Mouse (Mus musculus) forebrain, embryonic 11.5 days (tissue): Measurements from ENCODE around the gene Ace3. TPM values are rescaled to one million over a fixed set of nuclear protein-coding genes. Genes with fewer than 3 reads are reported as not detected.

Experiments used
- ATAC-seq: fragments of 200-750 bp; cut with Nextera tagmentation; replicated peaks from 2 replicates; pipeline ENCODE4 v1.8.0; 2017; ENCODE audit warnings: moderate TSS enrichment; ENCODE audit not compliant: low FRiP score
- DNase-seq: peaks from one replicate; pipeline ENCODE4 v3.0.0-alpha.2; 2017; ENCODE audit warnings: low spot score
- H3K27ac ChIP-seq: fragments of 300-500 bp; sonication (generic); 2 replicates; pipeline ENCODE4 v1.5.1; 2014; ENCODE audit warnings: low read depth, low read length
- H3K27me3 ChIP-seq: fragments of 300-500 bp; sonication (generic); 2 replicates; pipeline ENCODE4 v1.6.1; 2014; ENCODE audit warnings: mild to moderate bottlenecking, low read length, mixed read lengths; ENCODE audit not compliant: control insufficient read depth, insufficient read depth
- H3K36me3 ChIP-seq: fragments of 300-500 bp; sonication (generic); 2 replicates; pipeline ENCODE4 v1.6.1; 2014; ENCODE audit warnings: mild to moderate bottlenecking, low read length, moderate library complexity, mixed read lengths; ENCODE audit not compliant: control insufficient read depth, insufficient read depth
- H3K4me1 ChIP-seq: fragments of 300-500 bp; sonication (generic); replicated peaks from 2 replicates; pipeline ENCODE4 v1.6.1; 2014; ENCODE audit warnings: low read length, mixed read lengths; ENCODE audit not compliant: control insufficient read depth, insufficient read depth
- H3K4me2 ChIP-seq: fragments of 300-500 bp; sonication (generic); 2 replicates; pipeline ENCODE4 v1.6.1; 2014; ENCODE audit warnings: low read depth, mild to moderate bottlenecking, low read length, moderate library complexity, mixed read lengths; ENCODE audit not compliant: severe bottlenecking
- H3K4me3 ChIP-seq: fragments of 300-500 bp; sonication (generic); 2 replicates; pipeline ENCODE4 v1.5.1; 2014; ENCODE audit warnings: low read depth, low read length
- H3K9ac ChIP-seq: fragments of 300-500 bp; sonication (generic); 2 replicates; pipeline ENCODE4 v1.6.1; 2014; ENCODE audit warnings: low read length
- H3K9me3 ChIP-seq: fragments of 300-500 bp; sonication (generic); 2 replicates; pipeline ENCODE4 v1.6.1; 2016; ENCODE audit warnings: low read length, mixed read lengths; ENCODE audit not compliant: control insufficient read depth
- WGBS: fragments of 180-500 bp; shearing (Covaris S2); extraction: QIAGEN DNeasy Blood & Tissue Kit; methylation state at CpG from one replicate; pipeline ENCODE4 v1.1.7; 2014; 5-methylcytosine and 5-hydroxymethylcytosine counted together
- polyA plus RNA-seq: library from polyadenylated mRNA; unstranded; fragments of >200 nt; fragmentation: Nextera tagmentation; extraction: Ambion mirVana; gene quantifications from 2 replicates; pipeline ENCODE4 v1.2.1, GENCODE M21; 2014

The Ace3 gene
- polyA plus RNA-seq, 1 experiment from 2014 or later = not detected

GRCm38 (mm10) chr11:105989446-105989845 is 5.0 kb upstream of the Ace3 start:
- H3K27me3 ChIP-seq = no peaks in the 10 kb centered on the region
- H3K4me3 ChIP-seq = no peak overlapping the region
- 83% methylated on average over 6 of the region's 6 CpGs for WGBS
- no peak overlapping the region for H3K9ac ChIP-seq
- ATAC-seq (no peak), DNase-seq (no peak)
- no peak overlapping the region for H3K4me2 ChIP-seq
- H3K4me1 ChIP-seq = no peaks in the 10 kb centered on the region
- no peaks in the 10 kb centered on the region for H3K36me3 ChIP-seq
- H3K9me3 ChIP-seq = no peaks in the 10 kb centered on the region
- no peak overlapping the region for H3K27ac ChIP-seq

- Histone ChIP-seq H3K9ac (no peak overlapping the region), H3K36me3 (no peaks in the 10 kb centered on the region), H3K27ac (no peak overlapping the region), H3K4me2 (no peak overlapping the region), H3K4me3 (no peak overlapping the region), H3K9me3 (no peaks in the 10 kb centered on the region), H3K27me3 (no peaks in the 10 kb centered on the region), H3K4me1 (no peaks in the 10 kb centered on the region)
- ATAC-seq (no peak), DNase-seq (no peak)
- 55% methylated on average over 2 of the region's 2 CpGs for WGBS
Measured at GRCm38 (mm10) chr11:105990231-105990630, 4.2 kb upstream of the Ace3 start.

- WGBS = 91% methylated on average over 6 of the region's 6 CpGs
- H3K4me1 ChIP-seq = no peaks in the 10 kb centered on the region
- H3K4me3 ChIP-seq = no peak overlapping the region
- H3K36me3 ChIP-seq = no peaks in the 10 kb centered on the region
- no peak overlapping the region for H3K9ac ChIP-seq
- no peak for ATAC-seq
- no peak for DNase-seq
- H3K27me3 ChIP-seq = no peaks in the 10 kb centered on the region
- H3K27ac ChIP-seq = no peak overlapping the region
- H3K4me2 ChIP-seq = no peak overlapping the region
- H3K9me3 ChIP-seq = no peaks in the 10 kb centered on the region
Measured at GRCm38 (mm10) chr11:106000062-106000461, 5.6 kb downstream of the Ace3 start.

GRCm38 (mm10) chr11:106001718-106002117 is 7.2 kb downstream of the Ace3 start:
- H3K9ac ChIP-seq = no peak overlapping the region
- H3K27me3 ChIP-seq = no peaks in the 10 kb centered on the region
- H3K4me3 ChIP-seq = no peak overlapping the region
- H3K4me2 ChIP-seq = no peak overlapping the region
- ATAC-seq (no peak), DNase-seq (no peak)
- no peaks in the 10 kb centered on the region for H3K9me3 ChIP-seq
- no peak overlapping the region for H3K27ac ChIP-seq
- 52% methylated on average over 4 of the region's 4 CpGs for WGBS
- H3K4me1 ChIP-seq = no peaks in the 10 kb centered on the region
- no peaks in the 10 kb centered on the region for H3K36me3 ChIP-seq

DNA sequence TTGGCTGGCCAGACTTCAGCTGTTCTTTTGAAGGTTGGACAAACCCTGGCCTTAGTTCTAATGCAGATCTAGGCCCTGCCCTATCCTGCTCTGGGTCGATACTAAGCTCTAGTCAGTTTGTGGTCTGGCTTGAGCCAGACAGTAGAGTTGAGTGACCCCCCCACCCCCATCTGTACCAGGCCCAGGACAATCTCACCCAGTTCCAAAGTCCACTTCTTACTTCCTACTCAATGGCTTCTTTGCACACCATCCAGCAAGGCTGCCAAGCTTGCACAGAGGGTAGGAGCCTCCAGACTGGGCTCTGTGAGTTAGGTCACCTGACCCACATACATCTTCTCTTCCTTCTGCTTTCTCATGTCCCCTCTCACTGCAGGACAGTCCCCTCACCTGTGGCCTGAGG is 10.1 kb downstream of the Ace3 start:
- 82% methylated on average over 1 of the region's 1 CpGs for whole genome bisulfite sequencing
- Histone ChIP-seq H3K9me3 (no peaks in the 10 kb centered on the region), H3K27me3 (no peaks in the 10 kb centered on the region), H3K4me3 (no peak overlapping the region), H3K36me3 (no peaks in the 10 kb centered on the region), H3K4me1 (0 out of 2 replicates have a peak, but pooled peaks cover 3% of the 10 kb centered on the region), H3K27ac (no peak overlapping the region), H3K9ac (no peak overlapping the region), H3K4me2 (no peak overlapping the region)
- ATAC-seq = no peak
- no peak for DNase-seq

- no peak overlapping the region for H3K27ac ChIP-seq
- H3K4me1 ChIP-seq = 0 out of 2 replicates have a peak, but pooled peaks cover 3% of the 10 kb centered on the region
- no peak overlapping the region for H3K4me3 ChIP-seq
- WGBS = 57% methylated on average over 5 of the region's 5 CpGs
- no peak overlapping the region for H3K4me2 ChIP-seq
- no peak for ATAC-seq
- DNase-seq = no peak
- no peak overlapping the region for H3K9ac ChIP-seq
- no peaks in the 10 kb centered on the region for H3K36me3 ChIP-seq
- no peaks in the 10 kb centered on the region for H3K9me3 ChIP-seq
- H3K27me3 ChIP-seq = no peaks in the 10 kb centered on the region
Measured at GRCm38 (mm10) chr11:106005970-106006369, 11.5 kb downstream of the Ace3 start.

DNA sequence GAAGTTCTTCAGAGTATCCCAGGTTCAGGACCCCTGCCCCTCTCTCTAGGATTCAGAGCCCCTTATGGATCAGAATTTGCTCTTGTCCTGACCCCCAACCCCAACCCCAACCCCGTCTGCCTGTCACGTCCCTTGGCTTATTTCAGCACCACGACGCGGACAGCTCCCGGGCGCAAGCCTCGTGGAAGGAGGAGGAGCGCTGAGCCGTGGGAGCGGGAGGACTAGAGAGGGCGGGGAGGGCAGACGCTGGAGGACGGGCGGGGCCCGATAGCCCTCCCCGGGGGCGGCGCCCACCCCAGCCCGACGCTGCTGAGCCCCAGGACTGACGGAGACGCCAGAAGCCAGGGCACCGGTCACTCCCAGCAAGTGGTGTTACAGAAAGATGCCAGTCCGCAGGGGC is 13.3 kb downstream of the Ace3 start, which contains the start of gene Kcnh6:
TSS of gene Kcnh6 (plus strand) at position 304 of the 400 bp plus-strand sequence.
- ATAC-seq (no peak), DNase-seq (peak; percentile 89)
- Histone ChIP-seq H3K36me3 (no peaks in the 10 kb centered on the region), H3K9ac (no peak within 1 kb of the TSS), H3K4me2 (peak within 1 kb of the TSS; percentile 35; the same call in 1 of the 2 replicates), H3K9me3 (no peaks in the 10 kb centered on the region), H3K4me1 (0 out of 2 replicates have a peak, but pooled peaks cover 3% of the 10 kb centered on the region), H3K27ac (no peak within 1 kb of the TSS), H3K4me3 (peak within 1 kb of the TSS; percentile 9; the same call in 1 of the 2 replicates), H3K27me3 (no peaks in the 10 kb centered on the region)
- WGBS = under 1% methylated on average over 25 of the region's 25 CpGs

DNA sequence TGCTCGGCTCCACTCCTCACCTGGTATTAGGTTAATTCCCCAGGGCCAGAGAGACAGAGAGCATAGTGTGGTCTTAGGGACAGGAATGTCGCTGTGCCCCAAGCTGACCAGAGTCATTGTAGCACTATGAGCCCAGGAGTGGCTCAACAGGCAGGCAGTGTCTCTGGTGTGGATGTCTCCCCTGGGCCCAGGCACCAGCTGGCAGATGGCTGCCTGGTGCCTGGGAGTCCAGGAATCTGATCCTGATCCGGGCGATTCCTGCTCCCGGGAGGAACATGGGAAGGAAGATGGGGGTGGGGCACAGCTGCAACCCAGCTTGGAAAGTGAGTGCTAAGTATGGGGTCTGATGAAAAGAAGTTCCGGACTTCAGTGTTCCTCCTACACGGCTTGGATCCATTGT is 18.2 kb downstream of the Ace3 start:
- no peak for ATAC-seq
- Histone ChIP-seq H3K27me3 (no peaks in the 10 kb centered on the region), H3K27ac (no peak overlapping the region), H3K9me3 (no peaks in the 10 kb centered on the region), H3K36me3 (no peaks in the 10 kb centered on the region), H3K4me1 (0 out of 2 replicates have a peak, but pooled peaks cover 3% of the 10 kb centered on the region), H3K4me3 (no peak overlapping the region), H3K4me2 (no peak overlapping the region), H3K9ac (no peak overlapping the region)
- DNase-seq = no peak
- WGBS = 59% methylated on average over 7 of the region's 7 CpGs

- Histone ChIP-seq H3K4me2 (no peak overlapping the region), H3K4me1 (no peaks in the 10 kb centered on the region), H3K27ac (no peak overlapping the region), H3K9ac (no peak overlapping the region), H3K27me3 (no peaks in the 10 kb centered on the region), H3K9me3 (no peaks in the 10 kb centered on the region), H3K4me3 (no peak overlapping the region), H3K36me3 (no peaks in the 10 kb centered on the region)
- no peak for ATAC-seq
- no peak for DNase-seq
- WGBS = 73% methylated on average over 11 of the region's 11 CpGs
Measured at GRCm38 (mm10) chr11:106013556-106014225, 19.2 kb downstream of the Ace3 start.
